Mouse (Mus musculus) monocyte, adult 2 months (primary cell): Measurements from ENCODE around the gene Gramd1b.
A peak's percentile ranks its signal among the peaks of the same experiment; 100 is the strongest.

Source experiments
- DNase-seq, 2 experiments: peaks; one replicate each; pipeline ENCODE4 v3.0.0; 2022; ENCODE audit warnings: low spot score in 2 of 2, low read depth in 1 of 2

Gramd1b gene

DNA sequence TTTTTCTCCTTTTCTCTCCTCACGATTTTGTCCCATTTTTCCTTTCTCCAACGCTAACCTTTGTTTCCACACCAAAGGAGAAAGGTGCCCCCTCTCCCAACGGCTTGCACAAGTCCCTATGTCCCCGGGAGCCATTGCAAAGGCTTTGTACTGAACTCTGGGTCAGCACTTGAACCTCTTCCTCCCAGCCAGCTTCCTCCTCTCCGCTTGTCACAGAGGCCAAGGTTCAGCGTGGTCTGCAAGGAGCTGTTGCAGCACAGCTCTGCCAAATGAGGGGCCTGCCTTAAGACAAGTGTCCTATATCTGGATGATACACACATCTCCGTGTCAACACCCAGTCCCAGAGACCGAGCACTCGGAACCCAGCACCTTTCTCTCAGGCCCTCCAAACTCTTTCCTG lies 130.3 kb downstream of the Gramd1b start:
- no peak for DNase-seq

GRCm38 (mm10) chr9:40400171-40400570 lies 131.0 kb downstream of the Gramd1b start:
- no peak for DNase-seq

DNA sequence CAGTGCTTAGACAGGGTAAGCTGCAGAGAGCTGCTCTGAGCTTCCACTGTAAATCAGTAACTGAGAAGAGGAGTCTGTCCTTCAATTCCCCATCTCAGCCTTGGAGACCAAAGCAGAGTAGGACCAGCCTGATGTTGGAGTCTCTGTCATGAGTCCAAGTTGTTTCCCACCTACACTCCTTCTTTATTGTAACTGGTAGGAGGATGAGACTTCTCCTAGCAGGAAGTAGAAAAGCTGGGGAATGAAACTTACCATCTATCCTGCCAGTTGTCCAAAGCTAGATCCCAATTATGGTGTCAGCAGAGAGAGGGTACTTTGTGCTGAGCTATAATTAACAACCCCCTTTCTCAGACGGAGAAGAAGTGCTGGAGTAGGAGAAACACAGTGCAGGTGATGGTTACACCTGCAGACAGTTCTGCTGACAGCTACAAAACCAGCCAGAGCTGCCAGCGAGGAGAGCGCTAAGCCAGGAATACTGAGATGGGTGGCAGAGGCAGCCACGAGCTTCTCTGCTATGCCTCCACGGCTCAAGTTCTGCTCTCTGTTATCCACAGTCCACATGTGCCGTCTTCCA lies 131.7 kb downstream of the Gramd1b start:
- DNase-seq: no peak

DNA sequence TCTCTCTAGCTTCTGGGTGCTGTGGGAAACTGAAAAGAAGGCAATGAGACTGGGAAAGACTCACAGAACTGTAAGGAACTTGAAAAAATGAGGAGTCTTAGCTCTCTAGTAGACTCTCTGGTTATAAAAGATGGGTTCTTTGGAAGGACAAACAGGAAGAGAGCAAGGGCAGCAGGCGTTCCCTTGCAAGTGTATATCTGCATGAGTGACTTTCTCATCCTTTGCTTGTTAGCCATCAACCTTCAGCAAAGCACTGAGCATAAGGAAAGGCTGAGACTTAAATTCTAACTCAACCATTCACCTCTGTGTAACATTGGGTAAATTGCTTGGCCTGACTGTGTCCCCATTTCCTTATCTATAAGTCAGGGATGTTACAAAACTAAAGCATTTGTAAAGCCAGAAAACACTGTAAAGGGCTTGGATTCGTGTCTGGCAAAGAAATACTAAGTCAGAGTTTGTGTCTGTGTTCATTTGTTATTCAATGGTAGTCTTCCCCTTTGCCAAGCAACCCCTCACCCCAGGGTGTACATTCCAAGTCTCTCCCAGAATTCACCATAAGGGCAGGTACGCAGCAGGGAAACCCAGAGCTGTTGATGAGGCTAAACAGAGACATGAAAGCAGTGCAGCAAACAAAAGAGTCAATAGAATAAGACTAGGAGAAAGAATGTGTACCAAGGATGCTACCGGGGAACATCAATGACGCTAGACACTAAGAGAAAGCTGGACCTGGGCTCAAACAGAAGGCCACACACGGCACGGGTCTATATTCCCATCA lies 133.5 kb downstream of the Gramd1b start:
- DNase-seq: no peak

DNA sequence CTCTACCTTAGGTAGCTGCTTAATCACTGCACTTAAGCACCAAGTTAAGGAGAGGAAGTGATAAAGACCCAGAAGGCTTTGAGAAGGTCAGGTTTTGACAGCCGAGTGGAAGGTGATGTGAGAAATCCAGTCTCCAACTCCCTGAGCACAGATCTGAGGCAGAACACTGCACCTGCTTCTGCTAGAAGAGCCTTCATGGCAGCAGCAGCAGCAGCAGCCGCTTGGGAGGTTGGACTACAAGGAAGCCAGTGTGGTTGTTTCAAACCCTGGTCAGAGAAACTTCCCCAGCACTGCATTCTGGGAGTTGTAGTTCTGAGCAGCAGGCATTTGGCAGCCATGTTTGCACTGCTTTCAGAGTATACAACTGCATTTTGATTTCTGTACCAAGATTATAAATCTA lies 134.1 kb downstream of the Gramd1b start:
- peak in 1 of 2 experiments; percentile 16 for DNase-seq

- DNase-seq: no peak
These were observed 135.0 kb downstream of the Gramd1b start for GRCm38 (mm10) chr9:40396171-40396570.

DNA sequence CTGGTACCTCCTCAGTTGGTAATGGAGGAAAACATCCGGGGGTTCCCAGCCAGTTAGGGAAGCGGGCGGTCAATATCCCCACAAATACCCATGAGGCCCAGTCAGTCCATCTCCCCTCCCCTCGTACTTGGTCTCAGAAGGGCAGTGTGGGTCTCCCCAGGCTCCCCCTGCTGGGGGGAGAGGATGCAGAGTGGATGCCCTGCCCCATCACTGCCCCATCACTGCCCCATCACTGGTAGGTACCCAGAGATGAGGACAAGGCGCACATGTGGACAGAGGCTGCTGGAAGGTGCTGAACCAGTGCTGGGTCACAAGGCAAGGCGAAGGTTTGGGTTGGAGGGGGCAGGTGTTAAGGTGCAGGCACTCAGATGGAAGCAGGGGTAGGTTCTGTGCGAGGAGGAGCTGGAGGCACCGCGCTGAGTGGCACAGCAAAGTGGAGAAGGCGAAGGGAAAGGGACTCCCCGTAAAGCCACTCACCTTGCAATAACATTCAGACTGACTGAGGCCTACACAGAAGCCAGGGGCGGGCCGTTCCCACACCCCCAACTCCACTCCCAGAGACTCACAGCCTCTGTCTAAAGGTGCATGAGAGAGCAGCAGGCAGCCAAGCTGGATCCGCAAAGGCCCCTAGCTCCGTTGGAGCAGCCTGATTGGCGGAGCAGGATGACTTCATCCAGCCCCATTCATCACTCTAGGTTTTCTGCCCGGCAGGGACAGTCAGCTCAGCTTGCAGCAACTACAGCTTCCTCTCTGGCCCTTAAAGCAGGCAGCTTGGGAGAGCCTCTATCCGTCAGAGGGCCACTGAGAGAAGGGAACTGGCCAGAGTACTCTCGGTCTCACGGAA lies 139.1 kb downstream of the Gramd1b start:
- DNase-seq: no peak

- no peak for DNase-seq
These were observed 139.8 kb downstream of the Gramd1b start for GRCm38 (mm10) chr9:40391359-40391758.

DNA sequence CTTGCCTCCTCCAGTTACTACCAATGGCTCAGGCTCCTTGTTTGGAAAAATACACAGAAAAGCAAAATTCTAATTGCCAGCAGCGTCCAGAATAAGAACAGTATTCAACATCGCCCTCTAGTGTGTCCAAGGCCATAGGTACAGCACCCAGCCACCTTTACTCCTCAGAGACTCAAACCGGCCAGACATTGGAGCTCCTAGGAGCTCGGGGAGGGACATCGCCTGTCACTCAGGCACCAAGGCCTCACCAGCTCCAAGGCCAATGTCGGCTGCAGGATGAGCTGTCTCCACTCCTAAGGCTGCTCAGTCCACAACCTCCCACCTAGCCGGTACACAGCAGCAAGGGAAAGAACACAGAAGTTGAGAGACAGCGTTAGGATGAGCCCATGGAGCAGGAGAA lies 140.3 kb downstream of the Gramd1b start:
- DNase-seq: no peak

- no peak for DNase-seq
These were observed 140.8 kb downstream of the Gramd1b start for GRCm38 (mm10) chr9:40390396-40390760.

DNA sequence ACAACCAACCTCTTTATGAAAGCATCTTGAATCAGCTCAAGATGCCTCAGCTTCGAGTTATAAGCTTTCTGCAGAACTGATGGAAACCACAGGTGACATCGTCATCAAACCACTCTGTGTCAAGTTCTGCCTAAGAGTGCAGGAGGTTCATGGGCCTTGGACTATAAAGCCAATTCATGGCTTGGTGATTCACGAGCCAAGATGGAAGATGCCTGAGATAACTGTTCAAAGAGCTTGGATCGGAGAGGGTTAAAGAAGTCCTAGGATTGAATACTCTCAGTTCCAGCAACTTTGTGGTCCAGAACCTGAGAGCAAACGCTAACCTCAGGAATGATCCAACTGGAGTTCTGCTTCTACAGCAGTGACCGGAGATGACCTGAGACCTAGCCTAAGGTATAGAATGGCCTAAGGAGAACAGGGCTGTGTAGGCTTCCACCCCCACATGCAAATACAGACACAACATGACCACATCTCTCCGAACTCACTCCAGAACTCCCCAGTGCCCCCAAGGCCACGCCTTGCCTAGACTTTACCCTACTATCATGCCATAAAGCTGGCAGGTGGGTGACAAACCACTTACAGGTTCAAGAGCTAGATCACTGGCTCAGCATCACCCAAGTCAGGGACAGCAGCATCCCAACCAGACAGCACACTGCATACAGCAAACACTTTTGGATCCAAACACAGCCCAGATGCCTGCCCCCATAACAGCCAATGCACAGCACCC lies 141.4 kb downstream of the Gramd1b start:
- no peak for DNase-seq

- no peak for DNase-seq
These were observed 142.0 kb downstream of the Gramd1b start for GRCm38 (mm10) chr9:40389175-40389574.

DNA sequence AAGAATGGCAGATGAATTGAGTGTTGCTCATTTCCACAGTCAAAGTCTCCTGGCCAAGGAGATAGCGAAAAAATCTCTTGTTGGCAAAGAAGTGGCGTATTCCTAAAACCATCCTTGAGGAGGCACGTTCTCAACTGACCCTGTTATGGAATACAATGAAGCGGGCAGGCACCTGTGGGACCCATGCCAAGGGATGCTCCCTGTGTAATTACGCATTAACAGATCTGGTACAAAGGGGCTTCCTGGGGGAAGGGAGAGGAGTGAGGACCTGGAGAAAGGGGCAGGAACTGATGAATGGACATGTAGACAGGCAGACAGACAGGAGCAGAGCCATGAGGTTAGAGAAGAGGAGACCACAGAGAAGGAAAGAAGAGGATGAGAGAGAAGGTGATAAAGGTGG lies 146.4 kb downstream of the Gramd1b start:
- no peak for DNase-seq

GRCm38 (mm10) chr9:40382508-40382907 lies 148.7 kb downstream of the Gramd1b start:
- DNase-seq: no peak

- DNase-seq: no peak
These were observed 149.5 kb downstream of the Gramd1b start for GRCm38 (mm10) chr9:40381416-40382411.

DNA sequence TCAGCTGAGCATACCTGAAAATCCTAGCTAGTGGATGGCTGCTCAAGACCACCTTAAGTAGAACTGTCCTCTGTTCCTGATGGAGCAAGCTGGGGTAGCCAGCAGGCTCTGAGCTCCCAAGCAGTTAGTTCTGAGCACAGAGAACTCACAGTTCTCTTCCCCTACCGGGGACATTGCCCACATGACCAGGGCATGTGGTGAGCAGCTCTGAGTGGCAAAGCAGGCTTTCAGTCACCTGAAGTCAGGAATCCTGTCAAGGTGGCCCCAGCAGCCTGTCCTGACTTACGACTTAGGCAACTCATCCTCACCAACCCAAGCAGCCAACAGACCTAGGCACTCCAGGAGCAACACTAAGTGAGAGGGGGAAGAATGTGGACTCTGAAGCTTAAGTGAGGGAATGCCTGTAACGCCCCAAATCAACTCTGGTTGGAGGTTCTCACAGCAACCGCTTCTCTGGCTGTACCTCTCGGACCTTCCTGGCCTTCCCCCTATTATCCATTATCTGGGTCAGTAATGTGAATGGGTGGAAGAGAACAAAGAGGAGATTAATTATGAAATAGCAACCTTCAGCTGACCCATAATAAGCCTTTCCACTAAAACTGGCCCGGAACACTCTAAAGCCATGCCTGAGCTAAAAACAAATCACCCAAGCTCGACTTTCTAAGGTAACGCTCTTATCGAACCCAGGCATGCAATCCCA lies 154.3 kb downstream of the Gramd1b start:
- no peak for DNase-seq

- no peak for DNase-seq
These were observed 155.0 kb downstream of the Gramd1b start for GRCm38 (mm10) chr9:40376139-40376541.

GRCm38 (mm10) chr9:40375518-40375917 lies 155.7 kb downstream of the Gramd1b start:
- no peak for DNase-seq

- no peak for DNase-seq
These were observed 156.2 kb downstream of the Gramd1b start for GRCm38 (mm10) chr9:40374992-40375391.
